Mouse (Mus musculus) liver, postnatal 0 days (tissue): ENCODE data around the gene Mptx2. TPM values are rescaled to one million over a fixed set of nuclear protein-coding genes. Genes with fewer than 3 reads are reported as not detected.
"Not testable (repeated sequence)": the region's sequence is repeated elsewhere in the genome, so short reads cannot be mapped to it uniquely, and the experiment has no call there.

Source experiments
- ATAC-seq: fragments of 200-750 bp; cut with Nextera tagmentation; 2 replicates; pipeline ENCODE4 v1.8.0; 2017; ENCODE audit warnings: mild to moderate bottlenecking, moderate library complexity
- DNase-seq: peaks from one replicate; pipeline ENCODE4 v3.0.0-alpha.2; 2016
- H3K27ac ChIP-seq: fragments of 300-500 bp; sonication (generic); 2 replicates; pipeline ENCODE4 v1.5.1; 2014; ENCODE audit warnings: antibody characterized with exemption, moderate library complexity, mild to moderate bottlenecking, low read depth
- H3K27me3 ChIP-seq: fragments of 300-500 bp; sonication (generic); 2 replicates; pipeline ENCODE4 v1.6.1; 2014; ENCODE audit warnings: low read length, control low read depth, mixed read lengths; ENCODE audit not compliant: insufficient read depth
- H3K36me3 ChIP-seq: fragments of 300-500 bp; sonication (generic); replicated peaks from 2 replicates; pipeline ENCODE4 v1.6.1; 2014; ENCODE audit warnings: mild to moderate bottlenecking, control low read depth, low read length, moderate library complexity, mixed read lengths; ENCODE audit not compliant: insufficient read depth
- H3K4me1 ChIP-seq: fragments of 300-500 bp; sonication (generic); 2 replicates; pipeline ENCODE4 v1.6.1; 2014; ENCODE audit warnings: antibody characterized with exemption, mild to moderate bottlenecking, control low read depth; ENCODE audit not compliant: insufficient read depth
- H3K4me2 ChIP-seq: fragments of 300-500 bp; sonication (generic); 2 replicates; pipeline ENCODE4 v1.6.1; 2014; ENCODE audit warnings: low read depth, mild to moderate bottlenecking, low read length, moderate library complexity, mixed read lengths
- H3K4me3 ChIP-seq: fragments of 300-500 bp; sonication (generic); 2 replicates; pipeline ENCODE4 v1.5.1; 2014; ENCODE audit warnings: low read depth, low read length
- H3K9ac ChIP-seq: fragments of 300-500 bp; sonication (generic); replicated peaks from 2 replicates; pipeline ENCODE4 v1.6.1; 2014; ENCODE audit warnings: mild to moderate bottlenecking, moderate library complexity
- H3K9me3 ChIP-seq: fragments of 300-500 bp; sonication (generic); 2 replicates; pipeline ENCODE4 v1.6.1; 2016; ENCODE audit warnings: mild to moderate bottlenecking, control low read depth, low read length, mixed read lengths
- CTCF ChIP-seq: sonication (generic); IDR thresholded peaks from 2 replicates; pipeline ENCODE4 v1.5.1; 2016; ENCODE audit warnings: antibody characterized with exemption, low read depth
- EP300 ChIP-seq: IDR thresholded peaks from 2 replicates; pipeline ENCODE4 v1.6.1; 2016; ENCODE audit warnings: antibody characterized with exemption, low read depth, mild to moderate bottlenecking
- WGBS: fragments of 180-500 bp; shearing (Covaris S2); extraction: QIAGEN DNeasy Blood & Tissue Kit; methylation state at CpG from one replicate; pipeline ENCODE4 v1.1.7; 2014; ENCODE audit not compliant: insufficient replicate concordance; 5-methylcytosine and 5-hydroxymethylcytosine counted together
- polyA plus RNA-seq: library from polyadenylated mRNA; unstranded; fragments of >200 nt; fragmentation: Nextera tagmentation; extraction: Ambion mirVana; gene quantifications from 2 replicates; pipeline ENCODE4 v1.2.1, GENCODE M21; 2015

The Mptx2 gene
- polyA plus RNA-seq, 1 experiment from 2014 or later: not detected

GRCm38 (mm10) chr1:173321593-173322248, 44.1 kb upstream of the Mptx2 start:
- Histone ChIP-seq H3K9me3 (no peaks in the 10 kb centered on the region), H3K4me2 (no peak overlapping the region), H3K36me3 (no peaks in the 10 kb centered on the region), H3K27ac (no peak overlapping the region), H3K27me3 (0 out of 2 replicates have a peak, but pooled peaks cover 3% of the 10 kb centered on the region), H3K4me1 (peaks cover 3% of the 10 kb centered on the region; the same call in 1 of the 2 replicates), H3K4me3 (no peak overlapping the region), H3K9ac (no peak overlapping the region)
- DNase-seq (no peak), ATAC-seq (no peak)
- no peak for TF ChIP-seq EP300
- no peak for TF ChIP-seq CTCF
- 74% methylated on average over 8 of the region's 8 CpGs for whole genome bisulfite sequencing

- no peak overlapping the region for H3K4me3 ChIP-seq
- no peak overlapping the region for H3K4me2 ChIP-seq
- H3K36me3 ChIP-seq: no peaks in the 10 kb centered on the region
- DNase-seq: no peak
- no peaks in the 10 kb centered on the region for H3K27me3 ChIP-seq
- no peak for ATAC-seq
- 68% methylated on average over 2 of the region's 2 CpGs for WGBS
- H3K4me1 ChIP-seq: no peaks in the 10 kb centered on the region
- no peak overlapping the region for H3K27ac ChIP-seq
- no peak for TF ChIP-seq CTCF
- TF ChIP-seq EP300: no peak
- H3K9ac ChIP-seq: no peak overlapping the region
- no peaks in the 10 kb centered on the region for H3K9me3 ChIP-seq
Observed at GRCm38 (mm10) chr1:173317925-173318477, 40.4 kb upstream of the Mptx2 start.

- no peak overlapping the region for H3K27ac ChIP-seq
- H3K4me1 ChIP-seq: no peaks in the 10 kb centered on the region
- H3K4me2 ChIP-seq: no peak overlapping the region
- H3K4me3 ChIP-seq: no peak overlapping the region
- H3K27me3 ChIP-seq: no peaks in the 10 kb centered on the region
- H3K9me3 ChIP-seq: no peaks in the 10 kb centered on the region
- DNase-seq: no peak
- H3K9ac ChIP-seq: no peak overlapping the region
- H3K36me3 ChIP-seq: no peaks in the 10 kb centered on the region
- 79% methylated on average over 3 of the region's 3 CpGs for WGBS
- no peak for ATAC-seq
- TF ChIP-seq CTCF (no peak), EP300 (no peak)
Observed at GRCm38 (mm10) chr1:173315725-173316124, 38.1 kb upstream of the Mptx2 start.

GRCm38 (mm10) chr1:173313535-173314050, 36.0 kb upstream of the Mptx2 start:
- WGBS: 55% methylated on average over 7 of the region's 7 CpGs
- DNase-seq: not testable (repeated sequence)

GRCm38 (mm10) chr1:173302795-173303194, 25.2 kb upstream of the Mptx2 start:
- not testable (repeated sequence) for H3K4me3 ChIP-seq, H3K4me2 ChIP-seq, H3K36me3 ChIP-seq, H3K9me3 ChIP-seq, H3K27me3 ChIP-seq, H3K4me1 ChIP-seq, DNase-seq, ATAC-seq, H3K27ac ChIP-seq, H3K9ac ChIP-seq
- WGBS: 57% methylated on average over 3 of the region's 3 CpGs

More at GRCm38 (mm10) chr1:173313535-173314050, 36.0 kb upstream of the Mptx2 start:
- not testable (repeated sequence) for H3K27me3 ChIP-seq, H3K36me3 ChIP-seq, H3K4me1 ChIP-seq, H3K4me3 ChIP-seq, H3K4me2 ChIP-seq, H3K9ac ChIP-seq, ATAC-seq, H3K9me3 ChIP-seq, H3K27ac ChIP-seq

- no peak within 1 kb of the TSS for H3K4me2 ChIP-seq
- H3K36me3 ChIP-seq: no peaks in the 10 kb centered on the region
- H3K27ac ChIP-seq: no peak within 1 kb of the TSS
- no peaks in the 10 kb centered on the region for H3K27me3 ChIP-seq
- no peak within 1 kb of the TSS for H3K9ac ChIP-seq
- H3K9me3 ChIP-seq: no peaks in the 10 kb centered on the region
- DNase-seq (no peak), ATAC-seq (no peak)
- TF ChIP-seq CTCF (no peak), EP300 (no peak)
- no peaks in the 10 kb centered on the region for H3K4me1 ChIP-seq
- H3K4me3 ChIP-seq: no peak within 1 kb of the TSS
Observed at GRCm38 (mm10) chr1:173265701-173266100, 11.9 kb downstream of the Mptx2 start, which contains the start of gene Olfr418. Olfr418 (plus strand) TSS chr1:173266001.
